Mouse (Mus musculus) CD4-positive, CD25-positive, alpha-beta regulatory T cell, adult 4 months (primary cell): Measurements from ENCODE around the gene Vav2. TPM values are rescaled to one million over a fixed set of nuclear protein-coding genes. Genes with fewer than 3 reads are reported as not detected.
A peak's percentile ranks its signal among the peaks of the same experiment; 100 is the strongest.

Experiments used
- ATAC-seq: one replicate; pipeline ENCODE4 v1.8.0; 2017
- polyA plus RNA-seq, 2 experiments: library from polyadenylated mRNA; unstranded; fragments of 100-300 nt; shearing (Covaris generic); gene quantifications; one replicate each; pipeline ENCODE4 v1.2.1; 2017

Vav2 gene
- polyA plus RNA-seq, 2 experiments from 2014 or later = 9.9 to 10.0 TPM

DNA sequence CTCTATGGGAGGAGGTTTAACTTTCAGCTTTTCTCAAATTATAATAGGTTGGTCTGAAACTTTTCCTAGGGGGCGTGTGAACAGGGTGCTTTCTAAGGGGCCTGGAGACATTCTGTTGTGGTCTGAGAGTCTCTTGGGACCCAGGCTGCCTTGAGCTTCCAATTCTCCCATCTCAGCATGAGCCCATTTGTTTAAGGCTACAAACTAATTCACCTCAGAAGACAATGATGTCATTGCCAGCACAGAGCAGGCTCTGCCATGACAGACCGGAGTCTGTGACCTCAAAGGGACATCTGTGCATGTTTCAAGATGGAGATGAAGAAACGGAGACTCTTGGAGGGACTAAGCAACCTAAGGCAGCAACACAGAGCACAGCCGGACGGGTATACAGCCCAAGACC, 112.6 kb downstream of the Vav2 start:
- no peak for ATAC-seq

DNA sequence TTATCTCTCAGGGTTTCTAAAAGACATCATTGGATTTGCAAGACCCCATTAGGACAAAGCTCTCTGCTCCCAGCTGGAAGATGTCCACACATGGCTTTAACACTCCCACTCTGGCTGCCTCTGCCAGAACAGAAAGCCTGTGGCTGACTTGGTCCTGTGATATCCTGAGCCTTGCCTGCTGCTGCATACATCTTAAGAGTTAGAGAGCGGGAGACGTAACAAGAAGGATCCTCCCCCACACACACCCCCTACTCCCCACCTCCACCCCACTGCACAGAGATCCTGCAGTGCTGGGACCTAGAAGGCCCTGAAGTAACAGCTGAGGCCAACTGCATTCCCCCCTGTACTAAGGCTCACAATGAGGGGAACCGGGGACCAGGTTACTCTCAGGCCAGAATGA, 114.3 kb downstream of the Vav2 start:
- no peak for ATAC-seq

GRCm38 (mm10) chr2:27311606-27312005, 115.2 kb downstream of the Vav2 start:
- ATAC-seq = no peak

DNA sequence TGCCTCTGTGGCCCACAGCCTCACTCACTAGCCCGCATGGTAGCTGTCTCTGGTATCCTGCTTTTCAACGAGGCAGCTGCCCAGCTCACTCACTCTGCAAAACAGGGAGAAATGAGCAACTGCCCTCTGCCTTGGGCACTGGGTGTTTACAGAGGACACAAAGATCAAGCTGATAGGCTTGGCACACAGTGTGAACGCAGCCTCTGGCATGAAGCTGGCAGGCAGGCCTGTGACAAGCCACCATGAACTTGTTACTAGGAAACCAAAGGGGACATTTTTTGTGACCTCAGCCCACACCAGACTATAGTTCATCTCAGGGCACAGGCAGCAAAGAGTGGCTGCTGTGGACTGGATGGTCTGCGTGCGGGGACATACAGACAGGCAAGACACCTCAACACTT, 115.9 kb downstream of the Vav2 start:
- ATAC-seq = no peak

DNA sequence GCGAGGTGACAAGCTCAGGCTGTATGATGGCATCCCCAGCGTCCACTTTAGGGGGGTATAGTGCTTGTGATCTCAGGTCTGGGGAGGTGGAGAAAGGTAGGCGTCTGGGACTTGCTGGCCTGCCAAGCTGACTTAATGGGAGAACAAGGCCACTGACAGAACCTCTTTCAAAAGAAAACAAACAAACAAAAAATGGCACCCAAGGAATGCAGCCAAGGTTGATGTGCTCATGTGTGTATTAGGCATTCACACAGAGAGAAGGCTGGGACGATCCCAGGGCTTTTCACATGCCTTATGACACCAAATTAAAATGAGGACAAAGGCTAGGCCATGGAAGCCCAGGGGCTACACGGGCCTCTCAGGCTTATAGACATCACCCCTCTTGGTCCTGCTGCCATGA, 116.6 kb downstream of the Vav2 start:
- no peak for ATAC-seq

DNA sequence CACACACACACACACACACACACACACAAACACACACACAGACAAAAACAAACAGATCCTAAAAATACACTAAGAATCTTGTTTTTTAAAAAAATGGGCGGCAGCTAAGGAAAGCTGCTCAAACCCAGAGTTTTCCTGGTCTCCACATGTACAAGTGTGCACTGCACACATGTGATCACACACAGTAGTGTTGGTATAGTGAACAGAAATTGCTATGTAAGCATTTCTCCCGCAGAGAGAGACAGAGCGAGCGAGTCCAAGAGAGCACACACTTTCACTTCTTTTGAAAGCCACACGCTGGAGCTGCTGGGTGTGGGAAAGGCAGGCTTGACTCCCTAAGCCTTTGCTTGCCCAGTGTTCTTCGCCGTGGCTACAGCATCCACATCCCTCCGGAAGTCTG, 120.2 kb downstream of the Vav2 start:
- ATAC-seq = no peak

DNA sequence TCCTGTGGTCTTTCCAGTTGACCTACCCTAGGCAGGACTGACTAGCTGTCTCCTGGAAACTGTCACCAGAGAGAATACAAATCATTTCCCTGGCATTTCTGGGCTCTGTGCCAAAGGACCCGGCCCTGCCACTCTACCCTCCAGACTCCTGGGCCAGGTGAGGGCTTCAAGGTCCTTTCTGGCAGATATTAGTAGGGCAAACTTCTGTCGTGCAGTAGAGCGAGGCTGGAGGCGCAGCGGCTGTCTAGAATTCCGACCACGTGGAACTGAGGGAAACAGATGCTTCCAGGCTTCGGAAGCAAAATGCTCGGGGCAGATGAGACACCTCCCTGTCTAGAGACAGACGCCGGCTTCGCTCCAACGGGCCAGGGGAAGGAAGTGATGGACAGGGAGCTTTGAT, 122.1 kb downstream of the Vav2 start:
- no peak for ATAC-seq

DNA sequence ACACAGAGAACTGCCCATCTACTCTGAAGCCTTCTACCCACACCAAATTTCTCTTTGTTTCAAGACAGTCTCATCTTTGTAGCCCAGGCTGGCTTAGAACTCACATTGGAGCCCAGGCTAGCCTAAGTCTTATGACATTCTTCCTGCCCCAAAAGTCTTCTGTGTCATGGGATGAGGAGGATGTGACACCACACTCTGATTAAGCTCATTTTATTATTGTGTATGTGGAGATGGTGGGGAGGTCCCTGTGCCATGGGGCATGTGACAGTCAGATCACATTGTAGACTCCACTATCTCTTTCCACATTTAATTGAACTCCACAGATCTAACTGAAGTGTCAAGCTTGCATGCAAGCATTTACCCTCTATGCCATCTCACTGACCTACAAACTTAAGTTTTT, 122.8 kb downstream of the Vav2 start:
- peak; percentile 58 for ATAC-seq

DNA sequence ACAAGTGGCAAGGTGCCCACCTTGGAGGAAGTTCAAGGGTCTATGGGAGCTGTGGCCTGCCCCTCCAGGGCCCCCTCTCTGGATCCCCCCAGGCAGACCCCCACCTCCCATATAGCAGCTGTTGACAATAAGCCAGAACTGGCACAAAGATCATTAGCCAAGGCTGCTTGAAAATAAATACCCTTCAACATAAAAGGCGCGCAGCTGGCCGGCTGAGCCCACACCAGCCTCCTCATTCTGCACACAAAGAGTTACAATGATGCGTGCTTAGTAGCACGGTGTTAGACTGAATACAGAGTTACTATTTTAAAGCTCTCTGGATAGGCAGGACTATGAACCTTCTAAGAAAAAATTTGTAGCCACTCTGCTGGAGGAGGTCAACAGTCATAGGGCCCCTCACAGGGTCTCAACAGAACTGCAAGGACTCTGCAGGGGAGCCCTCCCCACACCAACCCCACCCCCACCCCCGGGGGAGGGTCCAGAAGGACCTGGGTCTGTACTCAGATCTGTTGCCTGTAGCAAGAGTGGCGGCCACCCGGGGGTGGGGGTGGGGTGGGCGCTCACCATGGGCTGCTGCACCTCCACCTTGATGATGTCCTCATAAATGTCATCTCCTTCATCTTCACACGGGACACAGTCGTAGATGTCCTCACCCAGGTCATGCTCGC, 125.3 kb downstream of the Vav2 start:
- no peak for ATAC-seq

DNA sequence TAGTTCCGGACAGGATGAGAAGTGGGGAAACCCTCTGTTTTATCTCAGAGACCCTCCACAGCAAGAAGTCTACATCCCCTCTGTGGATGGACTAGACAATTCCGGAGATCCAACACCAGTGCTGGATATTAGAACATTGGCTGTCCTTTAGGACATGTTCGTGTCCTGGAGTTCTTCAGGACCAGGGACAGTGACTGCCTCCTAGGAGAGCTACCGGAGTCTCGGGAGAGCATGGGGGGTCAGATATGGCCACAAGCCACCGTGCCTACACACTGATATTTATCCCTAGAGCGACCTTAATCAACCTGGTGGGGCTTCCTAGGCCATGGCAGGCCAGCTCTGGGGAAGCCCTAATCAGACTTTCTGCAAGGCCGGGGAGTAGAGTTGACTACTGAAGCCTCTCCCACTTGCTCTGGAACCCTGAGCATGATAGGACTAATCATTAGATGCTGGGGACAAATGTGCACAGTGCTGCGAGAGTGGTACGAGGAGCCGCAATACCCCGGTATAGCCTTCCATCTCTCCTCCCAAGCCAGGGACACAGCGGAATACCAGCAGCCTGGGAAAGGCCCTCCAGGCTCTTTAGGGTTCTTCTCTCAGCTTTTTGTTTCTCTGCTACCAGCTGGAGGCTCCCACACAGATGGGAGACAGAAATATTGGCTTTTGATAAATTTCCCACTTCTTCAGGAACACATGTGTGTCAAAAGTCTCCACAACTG, 125.9 kb downstream of the Vav2 start:
- ATAC-seq = no peak

DNA sequence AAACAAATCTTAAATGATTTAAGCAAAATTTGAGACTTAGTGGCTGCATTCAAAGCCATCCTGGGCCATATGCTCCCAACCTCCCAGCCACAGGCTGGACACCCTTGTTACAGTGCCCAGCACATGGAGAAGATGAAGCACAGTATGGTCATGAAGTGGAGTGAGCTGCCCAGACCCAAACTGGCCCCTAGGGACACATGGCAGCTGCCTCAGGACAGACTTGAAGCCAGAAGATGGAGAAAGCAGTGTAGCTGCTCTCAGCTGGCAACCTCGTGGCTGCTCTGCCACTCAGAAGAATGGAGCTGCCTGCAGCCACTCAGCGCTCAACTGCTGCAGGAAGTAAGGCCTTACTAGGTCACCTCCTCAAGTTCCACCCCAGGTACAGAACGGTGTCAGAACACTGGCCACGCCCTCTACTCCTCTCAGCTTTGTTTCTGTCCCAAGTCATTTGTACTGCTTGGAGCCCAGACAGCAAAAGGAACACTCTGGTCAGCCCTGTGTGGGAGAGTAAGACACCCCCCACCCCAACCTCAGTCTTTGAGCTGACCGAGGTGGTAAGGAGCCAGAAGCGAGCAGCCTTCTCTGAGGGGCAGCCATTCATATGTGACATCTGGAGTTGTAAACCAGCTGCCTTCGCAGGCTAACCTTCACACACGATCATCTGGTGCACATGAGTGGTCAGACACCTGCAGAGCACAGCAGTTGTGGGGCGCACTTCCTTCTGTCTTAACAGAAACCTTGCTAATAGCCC, 130.0 kb downstream of the Vav2 start:
- ATAC-seq = peak; percentile 51

DNA sequence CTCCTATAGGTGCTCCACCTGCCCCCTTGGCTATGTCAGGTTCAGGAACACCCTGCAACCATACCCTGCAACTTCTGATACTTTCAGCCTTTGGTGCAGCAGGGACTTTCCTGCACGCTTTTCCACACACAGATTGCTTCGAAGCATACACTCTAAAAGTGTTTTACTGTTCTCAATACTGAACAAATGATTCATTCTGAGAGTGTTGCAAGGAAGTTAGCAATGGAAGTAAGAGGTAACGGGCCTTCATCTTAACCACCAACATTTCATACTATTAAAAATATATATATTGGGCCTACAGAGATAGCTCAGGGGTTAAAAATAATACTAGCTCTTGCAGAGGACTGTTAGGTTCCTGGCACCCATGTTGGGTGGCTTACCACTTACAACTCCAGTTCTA, 132.1 kb downstream of the Vav2 start:
- ATAC-seq = no peak

DNA sequence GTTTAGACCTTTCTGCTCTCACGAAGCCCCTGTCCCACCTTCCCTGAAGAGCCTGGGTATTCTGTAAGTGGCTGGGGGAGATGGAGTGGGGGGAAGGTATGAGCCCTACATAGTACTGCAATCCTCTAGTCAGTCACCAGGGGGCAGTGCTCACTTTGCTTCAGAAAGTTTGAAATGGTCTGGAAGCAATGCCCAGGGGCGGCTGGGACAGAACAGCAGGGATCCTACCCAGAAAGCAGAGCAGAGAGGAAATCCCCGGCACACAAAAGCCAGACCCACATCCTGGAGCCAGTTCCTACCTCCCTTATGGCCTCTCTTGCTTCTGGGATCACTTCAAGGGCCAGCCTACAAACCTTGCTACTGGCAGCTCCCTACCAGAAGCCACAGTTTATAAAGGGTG, 137.8 kb downstream of the Vav2 start:
- ATAC-seq = peak; percentile 79

GRCm38 (mm10) chr2:27286971-27287710, 139.7 kb downstream of the Vav2 start:
- no peak for ATAC-seq

DNA sequence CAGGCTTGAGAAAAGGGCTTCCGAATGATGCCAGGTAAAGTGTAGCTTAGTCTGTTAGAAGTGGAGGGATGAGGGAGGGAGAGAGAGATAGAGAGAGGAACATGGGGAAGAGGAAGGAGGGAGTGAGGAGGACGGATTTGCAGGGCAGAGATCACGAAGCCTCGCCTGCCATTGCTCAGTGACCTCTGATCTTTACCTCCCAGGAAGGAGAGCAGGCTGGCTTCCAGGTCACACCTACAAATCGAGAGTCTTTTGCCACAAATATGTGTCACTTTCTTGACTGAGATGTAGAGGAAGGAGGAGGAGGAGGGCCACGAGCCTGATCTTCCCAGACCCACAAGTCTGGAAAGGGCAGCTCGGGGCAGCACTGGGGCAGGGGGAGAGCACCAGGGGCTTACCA, 142.4 kb downstream of the Vav2 start:
- ATAC-seq = no peak

DNA sequence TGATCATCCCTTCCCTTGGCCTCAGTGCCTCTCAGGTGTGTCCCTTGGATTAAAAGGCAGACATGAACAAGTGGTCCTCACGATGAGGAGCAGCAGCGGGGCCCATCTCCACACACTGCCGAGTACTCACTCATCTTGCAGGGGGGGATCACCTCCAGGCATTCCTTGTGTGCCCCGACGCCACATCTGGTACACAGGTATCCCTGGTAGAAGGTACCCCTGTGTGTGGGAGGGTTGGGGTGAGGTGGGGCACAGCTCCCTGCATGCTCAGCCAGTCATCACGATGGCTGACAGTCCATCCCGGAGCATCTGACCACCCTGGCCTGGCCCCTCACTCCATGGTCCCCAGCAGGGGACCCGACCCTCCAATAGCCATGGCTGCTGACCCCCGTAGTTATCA, 145.1 kb downstream of the Vav2 start:
- no peak for ATAC-seq

- ATAC-seq = peak; percentile 62
Observed at GRCm38 (mm10) chr2:27280920-27281611, 145.8 kb downstream of the Vav2 start.

- ATAC-seq = no peak
Observed at GRCm38 (mm10) chr2:27278859-27279258, 148.0 kb downstream of the Vav2 start.

- ATAC-seq = no peak
Observed at GRCm38 (mm10) chr2:27268325-27268724, 158.5 kb downstream of the Vav2 start.

- no peak for ATAC-seq
Observed at GRCm38 (mm10) chr2:27265819-27266218, 161.0 kb downstream of the Vav2 start.

DNA sequence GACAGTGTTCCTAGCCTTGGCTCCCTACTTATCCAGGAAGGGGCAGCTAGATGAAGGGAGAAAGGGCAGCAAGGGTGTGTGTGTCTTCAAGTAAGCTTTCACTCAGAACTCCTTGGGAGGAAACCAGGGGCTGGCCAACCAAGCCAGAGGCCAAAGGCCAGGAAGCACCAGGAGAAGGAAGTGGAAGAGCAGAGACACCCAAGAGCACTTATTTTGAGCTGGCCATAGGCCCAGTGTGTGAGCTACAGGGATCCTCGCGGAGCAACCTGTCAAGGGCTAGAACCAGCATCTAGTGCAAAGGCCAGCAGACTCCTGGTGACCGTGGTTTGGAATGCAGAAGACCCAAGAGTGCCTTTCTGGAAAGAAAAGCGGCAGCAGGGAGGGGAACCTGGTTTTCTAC, 163.8 kb downstream of the Vav2 start:
- no peak for ATAC-seq

DNA sequence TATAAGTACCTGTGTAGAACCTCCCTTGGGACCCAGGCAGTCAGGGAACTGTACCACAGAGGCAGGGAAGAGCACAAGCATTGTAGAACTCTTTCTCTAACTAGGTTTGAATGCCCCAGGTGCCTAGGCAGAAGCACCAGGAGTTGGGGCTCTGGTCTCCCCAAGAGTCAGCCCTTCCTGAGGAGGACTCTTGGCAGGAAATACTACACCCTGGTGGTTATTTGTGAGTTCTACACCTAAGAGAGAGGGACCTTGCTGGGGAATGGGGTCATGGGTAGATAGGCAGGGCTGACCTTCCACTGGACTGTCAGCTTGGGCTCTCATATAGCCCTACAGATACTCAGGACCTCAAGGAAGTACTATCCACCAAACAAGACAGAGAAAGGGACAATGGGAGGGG, 175.4 kb downstream of the Vav2 start:
- ATAC-seq = no peak

DNA sequence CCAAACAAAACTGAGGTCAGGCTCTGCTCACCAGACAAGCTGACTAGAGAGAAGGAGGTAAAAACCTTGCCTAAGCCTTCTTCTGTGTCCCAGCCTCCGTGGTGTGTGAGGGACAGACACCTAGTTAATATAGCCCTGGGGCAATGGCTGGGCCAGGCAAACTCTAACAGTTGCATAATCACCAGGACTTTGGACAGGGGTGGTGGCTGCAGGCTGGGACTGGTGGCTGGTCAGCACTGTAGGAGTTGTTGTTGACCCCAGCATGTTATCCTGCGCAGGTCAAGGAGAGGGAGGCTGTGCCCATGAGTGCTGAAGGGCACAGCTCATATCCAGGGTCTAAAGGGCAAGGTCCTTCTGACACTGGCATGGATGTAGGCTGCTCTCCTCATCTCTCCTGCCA, 178.6 kb downstream of the Vav2 start, which contains the start of gene Sardh:
TSS of gene Sardh (minus strand) at position 127 of the 400 bp plus-strand sequence.
- ATAC-seq = no peak
